Mouse (Mus musculus) forelimb bud, embryonic 11.5 days (tissue): ENCODE measurements around the gene Tuba1c.

ENCODE experiments used
- DNase-seq: peaks from one replicate; pipeline ENCODE4 v3.0.0-alpha.2; 2012; ENCODE audit warnings: low read depth, low spot score

The Tuba1c gene

DNA sequence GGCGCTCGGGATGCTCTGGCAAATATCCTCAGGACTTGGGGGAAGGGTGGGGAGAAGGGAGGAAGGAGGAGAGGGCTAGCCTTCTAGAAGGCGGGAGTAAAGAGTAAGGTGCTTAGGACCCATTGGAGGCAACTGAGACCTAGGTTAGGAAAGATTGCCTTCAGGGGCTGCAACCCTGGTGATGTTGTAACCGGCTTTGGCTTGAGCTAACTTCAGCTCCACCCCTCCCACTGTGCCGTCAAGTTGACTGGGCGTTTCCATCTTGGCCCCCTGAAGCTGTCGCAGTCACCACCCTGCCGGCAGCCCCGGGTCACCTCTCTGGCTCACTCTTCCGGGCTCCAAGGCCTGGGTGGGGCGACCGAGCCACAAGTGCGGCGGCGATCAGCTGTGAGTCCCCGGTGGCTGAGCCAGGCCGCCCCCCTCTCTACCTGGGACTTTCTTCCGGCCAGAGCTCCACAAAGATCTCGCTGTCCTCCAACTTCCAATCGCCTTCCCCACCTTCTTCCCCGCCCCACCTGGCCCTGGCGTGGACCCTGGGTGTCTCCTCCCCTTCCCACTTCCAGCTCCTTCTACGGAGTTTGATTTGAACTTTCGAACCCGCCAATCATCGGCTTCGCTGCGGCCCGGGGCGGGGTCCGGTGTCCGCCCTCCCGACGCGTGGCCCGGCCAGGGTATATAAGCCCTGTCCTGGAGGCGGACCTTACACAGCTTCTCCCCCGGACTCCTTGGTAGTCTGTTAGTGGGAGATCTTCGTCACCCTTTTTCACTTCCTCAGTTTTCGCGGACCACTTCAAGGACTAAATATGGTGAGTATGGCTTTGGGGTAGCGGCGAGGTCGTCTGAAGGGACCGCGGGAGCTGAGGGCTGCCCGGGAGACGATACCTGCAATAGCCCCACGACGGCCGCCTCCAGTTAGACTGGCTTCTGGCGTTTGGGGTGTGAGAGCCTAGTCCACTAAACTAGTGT lies at the start of gene Tuba1c:
TSS of gene Tuba1c (plus strand) at position 273 of the 966 bp plus-strand sequence.
- DNase-seq, result peak; percentile 93

DNA sequence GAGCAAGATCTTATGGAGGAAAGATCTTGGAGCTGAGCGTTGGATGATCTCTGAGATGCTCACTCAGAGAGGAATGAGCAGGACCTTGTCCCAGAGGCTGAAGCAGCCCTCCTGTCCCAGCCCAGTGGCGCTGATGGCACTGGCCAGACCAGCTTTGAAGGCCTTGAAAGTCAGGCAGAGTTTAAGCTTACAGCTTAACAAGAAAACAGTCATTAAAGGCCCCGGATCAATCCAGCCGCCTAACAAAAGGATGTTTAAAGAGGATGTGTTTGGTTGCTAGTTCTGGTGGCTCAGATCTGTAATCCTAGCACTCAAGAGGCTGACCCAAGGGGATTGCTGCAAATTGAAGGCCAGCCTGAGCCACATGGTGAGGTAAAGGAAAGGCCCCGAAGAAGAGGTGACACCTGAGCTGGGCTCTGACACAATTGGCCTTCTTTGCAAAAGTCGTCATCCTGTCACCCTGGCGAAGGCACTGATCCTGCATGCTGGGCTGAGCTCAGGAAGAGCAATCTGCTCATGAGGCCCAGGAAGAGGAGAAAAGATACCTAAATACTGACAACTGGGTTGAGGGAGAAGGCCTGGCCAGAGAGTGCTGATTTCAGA lies 49.6 kb upstream of the Tuba1c start:
- no peak for DNase-seq

DNA sequence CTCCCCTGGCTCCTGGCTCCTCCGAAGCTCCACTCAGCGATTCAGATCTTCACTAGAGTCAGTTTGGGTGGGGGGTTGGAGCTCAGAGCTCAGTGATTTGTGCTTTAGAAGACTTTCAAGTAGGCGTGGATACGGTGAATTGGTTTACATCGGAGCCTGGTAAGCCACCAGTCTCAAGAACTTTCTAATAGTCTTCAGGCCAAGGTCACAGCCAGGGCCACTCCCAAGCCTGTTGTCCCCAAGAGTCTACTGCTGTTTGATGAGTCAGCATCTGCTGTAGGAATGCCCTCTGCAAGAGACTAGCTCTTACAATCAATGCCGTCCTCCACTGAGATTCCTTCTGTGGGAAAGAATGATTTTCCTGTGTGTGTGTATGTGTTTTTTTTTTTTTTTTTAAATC lies 47.6 kb upstream of the Tuba1c start:
- DNase-seq, result no peak

DNA sequence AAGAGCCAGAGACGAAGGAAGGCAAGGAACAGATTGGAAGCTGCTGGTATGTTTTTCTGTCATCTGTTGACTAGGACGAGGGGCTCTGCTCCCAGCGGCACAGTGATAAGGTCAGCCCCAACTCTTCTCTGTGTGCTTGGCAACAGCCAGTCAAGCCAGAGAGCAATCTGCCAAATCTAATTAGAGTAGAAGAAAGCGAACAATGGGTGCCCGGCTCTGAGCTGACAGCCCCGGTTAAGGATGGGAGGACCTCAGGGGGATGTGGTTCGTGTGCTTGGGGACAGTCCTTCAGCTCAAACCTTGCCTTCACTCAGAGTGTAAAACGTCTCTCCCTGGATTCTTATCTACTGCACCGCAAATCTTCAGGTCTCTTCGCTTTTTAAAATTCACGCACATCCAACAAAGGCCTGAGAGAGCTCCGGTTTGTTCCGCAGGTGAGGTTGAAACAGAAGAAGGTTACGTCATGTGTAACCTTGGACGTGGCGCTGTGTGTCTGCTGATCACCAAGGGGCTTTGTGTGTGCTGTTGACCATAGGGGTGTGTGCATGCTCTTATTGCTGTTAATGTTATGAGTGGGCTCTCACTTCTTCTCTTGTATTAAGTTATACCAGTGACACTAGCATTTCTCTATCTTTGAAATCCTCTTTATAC lies 46.1 kb upstream of the Tuba1c start:
- DNase-seq, result no peak

DNA sequence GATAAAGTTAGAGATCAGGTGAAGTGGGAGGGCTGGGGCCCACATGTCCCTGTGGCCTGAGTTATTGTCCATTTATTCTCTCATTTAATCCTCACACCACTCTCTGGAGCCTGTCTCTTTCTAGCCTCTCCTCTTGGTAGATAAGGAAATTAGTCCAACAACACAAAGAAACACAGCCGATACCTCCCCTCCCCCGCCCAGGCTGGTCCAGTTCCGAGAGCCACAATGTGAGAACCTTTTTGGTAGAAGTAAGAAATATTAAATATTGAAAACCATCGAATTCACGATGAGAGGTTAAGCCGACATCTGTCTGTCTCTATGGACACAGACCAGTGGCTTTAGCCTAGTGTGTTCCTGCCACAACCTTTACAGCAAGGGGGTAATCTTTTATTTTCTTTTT lies 45.0 kb upstream of the Tuba1c start:
- no peak for DNase-seq

DNA sequence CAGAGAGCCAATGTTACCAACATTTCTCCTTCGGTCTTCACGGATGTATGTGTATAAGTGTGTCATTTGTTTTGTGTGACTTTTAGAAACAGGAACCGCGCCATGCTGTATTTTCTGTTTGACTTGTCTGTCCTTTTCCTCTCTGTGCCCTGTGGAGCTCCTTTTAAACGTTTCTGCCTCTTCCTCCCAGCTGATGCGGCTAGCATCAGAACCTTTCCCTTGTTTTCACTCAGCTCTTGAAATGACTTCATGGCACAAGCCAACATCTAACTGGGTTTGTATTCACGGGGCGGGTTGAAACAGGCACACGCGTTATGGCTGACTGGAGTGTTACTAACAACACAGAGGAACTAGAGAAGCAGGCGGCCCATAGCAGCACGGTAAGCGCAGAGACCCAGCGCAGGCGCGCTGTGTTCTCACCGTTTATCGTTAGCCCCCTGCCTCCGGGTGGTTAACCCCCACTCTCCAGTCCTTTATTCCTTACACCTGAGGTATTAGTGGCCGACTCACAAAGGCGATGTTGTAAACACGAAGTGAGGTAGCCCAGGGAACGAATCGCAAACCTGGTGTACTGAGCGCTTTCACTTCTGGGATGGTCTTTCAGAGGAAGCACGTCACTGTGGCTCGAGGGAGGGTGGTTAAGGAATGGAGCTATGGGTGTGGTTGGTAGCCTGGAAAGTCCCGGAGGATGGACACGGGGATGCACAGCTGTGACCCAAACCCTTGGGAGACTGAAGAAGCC lies 44.3 kb upstream of the Tuba1c start:
- peak; percentile 62 for DNase-seq

DNA sequence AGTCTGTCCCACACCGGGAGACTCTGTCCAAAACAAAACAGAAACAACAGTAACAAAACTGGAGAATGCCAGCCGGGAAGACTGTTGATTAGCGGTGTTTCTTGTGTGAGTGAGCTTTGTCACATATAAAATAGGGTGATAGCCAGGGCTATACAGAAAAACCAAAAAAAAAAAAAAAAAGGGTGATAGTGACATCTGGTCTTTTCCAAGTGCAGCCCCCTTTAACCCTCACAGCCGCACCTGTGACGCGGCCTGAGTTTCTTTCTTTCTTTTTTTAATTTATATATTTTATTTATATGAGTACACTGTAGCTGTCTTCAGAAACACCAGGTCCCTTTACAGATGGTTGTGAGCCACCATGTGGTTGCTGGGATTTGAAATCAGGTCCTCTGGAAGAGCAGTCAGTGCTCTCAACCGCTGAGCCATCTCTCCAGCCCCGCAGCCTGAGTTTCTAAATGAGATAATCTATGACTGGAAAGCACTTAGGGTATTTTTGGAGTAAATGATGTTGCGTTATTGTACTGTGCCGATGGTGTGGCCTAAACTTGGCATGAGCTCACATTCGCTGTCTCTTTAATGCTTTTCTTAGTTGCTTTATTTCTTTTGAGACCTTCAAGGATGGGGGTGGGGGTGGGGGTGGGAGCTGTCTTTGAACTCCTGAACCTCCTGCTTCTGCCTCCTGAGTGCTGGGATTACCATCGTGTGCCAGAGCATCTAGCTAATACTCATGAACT lies 43.5 kb upstream of the Tuba1c start:
- DNase-seq, result no peak

DNA sequence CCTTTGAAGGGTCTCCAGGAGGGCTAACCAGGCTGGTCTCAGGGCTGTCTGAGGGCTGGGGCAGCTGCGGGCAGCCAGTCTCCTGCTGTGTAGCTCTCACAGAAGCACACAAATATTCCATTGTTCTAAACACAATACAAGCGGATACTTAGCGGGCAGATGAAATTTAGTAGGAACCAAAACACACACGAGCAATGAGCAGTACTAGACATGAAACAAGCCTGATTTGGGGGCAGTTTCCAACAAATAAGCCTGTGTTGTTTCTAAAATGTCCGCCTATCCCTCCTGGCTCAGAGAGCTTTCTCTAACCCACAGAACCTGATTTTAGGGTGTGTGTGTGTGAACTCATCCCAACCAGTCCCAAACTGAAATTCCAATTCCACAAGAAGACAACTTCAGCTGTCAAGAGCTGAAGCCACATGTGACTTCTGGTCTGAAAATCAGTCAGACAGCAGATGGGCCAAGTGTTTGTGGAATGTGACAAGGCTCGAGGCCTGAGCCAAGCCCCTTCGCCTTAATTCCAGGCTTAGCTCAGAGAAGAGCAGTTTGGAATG lies 42.5 kb upstream of the Tuba1c start:
- DNase-seq, result no peak

DNA sequence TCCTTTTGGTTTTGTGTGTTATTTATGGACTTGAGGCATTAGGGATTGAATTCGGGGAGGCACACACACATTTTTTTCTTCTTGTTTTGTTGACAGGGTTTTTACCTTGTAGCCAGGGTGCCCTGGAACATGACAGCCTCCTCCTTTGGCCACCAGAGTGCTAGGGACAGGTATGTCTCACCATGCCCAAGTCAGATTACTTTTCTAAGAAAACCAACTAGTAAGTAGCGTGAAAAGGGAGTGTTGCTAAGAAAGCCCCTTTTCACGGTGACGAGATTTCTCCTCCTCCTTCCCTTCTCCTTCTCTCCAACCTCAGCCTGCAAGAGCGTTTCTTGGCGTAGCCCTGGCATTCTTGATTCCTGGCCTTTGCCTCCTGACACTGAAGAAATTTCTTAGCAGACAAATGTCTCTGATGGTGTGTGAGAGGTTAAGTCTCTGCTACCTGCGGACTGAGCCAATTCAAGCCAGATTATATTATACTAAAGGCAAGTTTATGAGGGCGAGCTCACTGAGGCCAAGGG lies 42.0 kb upstream of the Tuba1c start:
- DNase-seq, result no peak

DNA sequence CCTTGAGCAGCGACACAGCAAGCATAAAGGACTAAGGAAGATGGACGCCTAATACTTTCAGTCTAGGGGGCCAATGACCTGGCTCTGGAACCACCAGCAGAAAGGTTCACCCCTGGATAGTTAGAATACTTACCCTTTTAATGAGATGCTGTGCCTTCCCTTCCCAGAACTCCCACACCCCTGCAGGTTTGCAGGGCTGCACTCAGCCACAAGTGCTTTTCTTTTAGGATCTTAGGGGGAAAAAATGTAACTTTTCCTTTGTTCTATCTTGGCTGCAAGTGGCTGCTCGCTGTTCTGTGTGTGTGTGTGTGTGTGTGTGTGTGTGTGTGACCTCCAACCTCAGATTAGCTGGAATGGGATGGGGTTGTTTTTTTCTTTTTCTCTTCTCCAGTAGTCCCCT lies 40.9 kb upstream of the Tuba1c start:
- no peak for DNase-seq

DNA sequence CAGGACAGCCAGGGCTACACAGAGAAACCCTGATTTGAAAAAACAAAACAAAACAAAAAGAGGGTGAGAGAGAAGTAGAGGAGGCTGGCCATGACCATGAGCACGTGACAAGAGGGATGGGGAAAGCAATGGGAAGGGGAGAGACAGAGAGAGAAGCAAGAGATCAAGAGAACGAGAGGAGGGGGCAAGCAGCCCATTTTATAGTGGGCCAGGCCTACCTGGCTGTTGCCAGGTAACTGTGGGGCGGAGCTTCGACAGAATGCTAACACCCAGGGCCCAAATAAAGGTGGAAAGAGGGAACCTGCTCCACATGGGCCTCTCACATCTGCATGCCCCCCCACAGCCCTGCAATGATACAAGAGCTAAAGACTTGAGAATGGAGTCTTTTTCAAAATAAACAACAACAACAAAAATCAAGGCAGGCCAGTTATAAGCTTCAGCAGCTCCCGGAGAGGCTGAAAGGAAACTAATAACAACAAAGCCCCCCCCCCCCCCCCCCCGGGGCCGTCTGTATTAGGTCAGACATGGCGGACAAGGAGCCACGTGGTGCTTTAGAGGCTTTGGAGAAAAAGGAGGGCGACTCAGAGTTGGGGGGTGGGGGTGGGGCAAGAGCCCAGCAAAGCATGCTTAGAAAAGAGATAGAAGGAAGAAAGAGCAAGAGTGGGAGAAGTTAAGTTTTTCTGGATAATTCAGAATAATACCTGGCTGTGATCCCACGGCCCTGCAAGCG lies 39.8 kb upstream of the Tuba1c start:
- no peak for DNase-seq

DNA sequence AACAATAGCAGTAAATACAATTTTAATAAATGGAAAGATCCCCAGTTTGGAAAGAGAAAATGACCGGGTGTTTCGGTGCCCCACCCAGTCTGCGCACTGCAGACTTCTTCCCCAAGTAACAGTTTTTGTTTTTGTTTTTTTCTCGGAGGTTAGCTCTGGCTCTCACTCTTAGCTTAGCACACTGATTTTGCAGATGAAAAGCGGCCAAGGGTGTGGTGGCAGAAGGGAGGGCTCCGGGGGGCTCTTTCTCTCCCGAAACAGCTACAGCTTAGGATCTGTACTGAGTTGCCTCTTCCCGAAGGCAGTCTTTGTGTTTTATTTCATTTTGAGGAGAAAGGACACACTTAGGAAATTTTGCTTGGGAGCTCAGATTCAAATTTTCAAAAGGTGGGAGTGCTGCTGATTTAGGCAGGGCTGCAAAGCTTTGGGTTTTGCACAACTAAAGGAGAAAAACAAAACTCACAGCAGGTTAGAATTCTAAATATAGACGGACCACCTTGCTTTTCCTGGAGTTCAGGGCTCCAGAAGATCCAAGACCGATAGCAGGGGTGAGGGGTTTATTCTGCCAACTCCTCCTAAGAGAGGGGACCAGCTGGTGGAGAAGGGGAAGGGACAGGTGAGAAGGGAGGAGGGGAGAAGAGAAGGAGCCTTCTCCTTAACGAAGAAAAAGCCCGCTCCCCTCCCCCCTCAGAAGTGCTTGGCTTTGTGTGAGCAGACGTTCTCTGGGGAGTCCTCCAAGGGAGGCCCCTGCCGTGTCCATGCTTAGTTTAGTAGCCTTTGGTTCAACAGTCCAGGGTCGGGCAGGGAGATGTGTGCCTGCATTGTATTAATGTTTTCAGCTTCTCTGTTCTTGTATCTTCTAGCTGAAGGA lies 38.8 kb upstream of the Tuba1c start:
- DNase-seq, result no peak

DNA sequence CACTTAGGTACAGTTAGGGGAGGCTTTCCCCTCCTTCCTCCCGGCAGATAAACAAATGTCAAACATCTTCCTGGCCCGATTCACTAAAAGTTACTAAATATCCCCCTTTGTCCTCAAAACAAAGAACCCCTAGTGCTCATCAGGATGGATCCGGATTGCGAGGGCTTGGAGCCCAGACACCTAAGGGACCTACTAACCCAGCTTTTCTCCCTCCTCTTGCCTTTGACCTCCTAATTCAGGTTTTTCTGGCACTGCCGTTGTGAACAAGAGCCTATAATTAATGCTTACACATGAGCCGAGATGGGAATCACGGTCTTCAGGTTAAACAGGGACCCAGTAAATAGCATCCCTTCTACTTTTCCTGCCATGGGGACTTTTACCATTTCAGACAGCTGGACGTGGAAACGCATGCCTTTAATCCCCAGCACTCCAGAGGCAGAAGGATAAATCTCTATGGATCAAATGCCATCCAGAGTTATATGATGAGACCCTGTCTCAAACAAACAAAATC lies 38.1 kb upstream of the Tuba1c start:
- no peak for DNase-seq

DNA sequence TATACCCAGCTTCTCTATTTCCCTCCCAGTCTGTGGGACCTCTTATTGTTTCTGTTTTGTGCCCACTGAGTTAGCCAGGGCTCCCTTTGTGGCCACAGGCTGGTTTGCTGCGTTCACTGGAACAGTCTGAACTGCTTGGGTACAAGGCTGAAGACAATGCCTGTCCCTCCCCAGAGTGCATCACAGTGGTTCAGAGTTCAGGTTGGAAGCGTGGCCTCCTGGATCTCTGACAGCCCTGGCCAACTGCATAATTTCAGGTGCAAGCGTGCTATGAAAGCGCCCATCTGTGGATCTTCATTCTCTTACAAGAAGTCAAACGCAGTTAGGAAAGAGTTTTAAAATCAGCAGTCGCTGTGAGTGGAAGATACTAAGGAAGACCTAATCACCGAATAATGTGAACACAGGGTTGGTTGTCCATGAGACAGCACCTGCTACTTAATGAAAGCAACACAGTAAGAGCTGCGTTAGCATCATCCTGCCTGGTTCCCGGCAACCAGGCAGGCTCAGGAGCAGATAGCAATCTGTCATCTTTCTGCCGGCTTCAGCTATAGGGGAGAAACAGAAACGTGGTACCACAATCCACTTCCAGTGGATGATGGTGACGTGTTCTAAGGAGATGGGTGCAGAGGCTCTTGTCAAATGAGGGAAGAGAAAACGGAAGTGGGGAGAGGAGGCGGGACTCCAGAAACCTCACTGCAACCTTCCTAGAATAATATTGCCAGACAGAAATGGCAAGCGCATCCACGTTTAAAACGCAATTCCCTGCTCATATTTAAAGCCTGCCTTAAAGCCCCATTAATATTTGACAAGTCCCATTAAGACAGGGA lies 37.4 kb upstream of the Tuba1c start:
- DNase-seq, result no peak

DNA sequence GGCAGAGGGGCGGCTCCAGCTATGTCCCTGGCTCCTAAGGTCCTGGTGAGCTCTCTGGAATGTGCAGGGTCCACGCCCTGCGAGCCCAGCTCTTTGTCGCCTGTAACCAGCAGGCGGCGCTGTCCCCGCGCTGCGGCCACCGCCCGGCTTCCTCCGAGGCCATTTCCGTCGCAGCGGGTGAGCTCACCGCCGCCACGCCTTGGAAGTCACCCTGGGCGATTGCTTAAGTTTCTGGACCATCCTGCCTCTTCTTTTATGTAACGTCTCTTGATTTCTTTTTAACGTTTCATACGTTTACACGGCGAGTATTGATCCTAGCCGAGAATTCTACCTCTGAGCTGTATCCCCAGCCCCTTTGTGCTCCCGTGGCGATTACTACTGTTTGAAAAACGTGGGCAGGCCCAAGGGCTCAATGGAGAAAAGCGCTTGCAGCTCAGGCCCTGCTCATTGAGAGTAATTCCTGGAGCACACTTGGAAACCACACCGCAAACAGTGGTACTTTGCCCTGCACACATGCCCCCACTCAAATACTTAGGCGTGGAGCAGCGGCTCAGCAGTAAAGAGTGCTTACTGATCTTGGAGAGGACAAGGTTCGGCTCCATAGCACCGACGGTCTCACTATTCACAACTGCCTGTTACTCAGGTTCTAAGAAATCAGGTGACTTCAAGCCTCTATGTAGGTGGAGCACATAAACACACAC lies 36.4 kb upstream of the Tuba1c start:
- DNase-seq, result peak; percentile 96

DNA sequence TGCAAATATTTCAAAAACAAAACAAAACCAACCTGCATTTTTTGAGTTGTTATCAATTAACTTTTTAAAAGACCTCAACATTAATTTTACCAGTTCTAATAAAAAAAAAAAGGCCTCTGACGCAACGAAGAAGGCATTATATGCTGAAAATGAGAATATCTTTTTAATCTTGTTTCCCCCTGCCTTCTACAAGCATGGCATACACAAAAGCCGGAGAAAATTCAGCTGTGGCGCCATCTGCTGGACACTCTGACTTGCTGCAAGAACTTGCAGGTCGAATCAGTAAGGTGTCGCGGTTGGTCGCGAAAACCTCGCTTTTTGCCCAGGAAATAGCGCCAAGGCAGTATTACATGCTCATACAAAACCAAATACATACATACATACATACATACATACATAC lies 35.8 kb upstream of the Tuba1c start:
- DNase-seq, result peak; percentile 93

DNA sequence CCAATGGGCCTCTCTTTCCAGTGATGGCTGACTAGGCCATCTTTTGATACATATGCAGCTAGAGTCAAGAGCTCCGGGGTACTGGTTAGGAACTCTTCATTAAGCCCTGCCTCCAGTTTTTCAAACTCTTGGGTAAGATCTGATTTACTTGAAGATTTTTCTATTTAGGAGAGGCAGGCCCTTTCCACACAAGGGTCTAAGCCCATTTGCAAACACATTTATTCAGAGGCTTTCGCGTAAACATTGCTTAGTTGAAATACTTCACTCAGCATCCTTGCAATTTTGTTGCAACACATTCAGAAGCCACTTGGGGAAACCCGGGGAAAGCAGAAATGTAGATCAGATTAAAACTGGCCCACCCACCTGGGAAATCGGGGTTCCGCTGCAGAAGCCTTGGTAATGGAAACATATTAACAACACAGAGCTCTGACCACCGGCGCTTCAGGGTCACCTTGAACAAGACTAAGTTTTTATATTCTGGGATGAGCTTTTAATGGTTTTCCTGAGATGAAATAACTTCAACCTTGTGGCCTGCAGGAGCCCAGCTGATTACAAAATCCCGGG lies 34.7 kb upstream of the Tuba1c start:
- no peak for DNase-seq
